Mouse (Mus musculus) lung, postnatal 10 days (tissue): ENCODE measurements around the gene Akap6.
"Not testable (repeated sequence)": the region's sequence is repeated elsewhere in the genome, so short reads cannot be mapped to it uniquely, and the experiment has no call there.

Experiments
- DNase-seq: peaks from one replicate; pipeline ENCODE4 v3.0.0; 2021

The Akap6 gene

DNA sequence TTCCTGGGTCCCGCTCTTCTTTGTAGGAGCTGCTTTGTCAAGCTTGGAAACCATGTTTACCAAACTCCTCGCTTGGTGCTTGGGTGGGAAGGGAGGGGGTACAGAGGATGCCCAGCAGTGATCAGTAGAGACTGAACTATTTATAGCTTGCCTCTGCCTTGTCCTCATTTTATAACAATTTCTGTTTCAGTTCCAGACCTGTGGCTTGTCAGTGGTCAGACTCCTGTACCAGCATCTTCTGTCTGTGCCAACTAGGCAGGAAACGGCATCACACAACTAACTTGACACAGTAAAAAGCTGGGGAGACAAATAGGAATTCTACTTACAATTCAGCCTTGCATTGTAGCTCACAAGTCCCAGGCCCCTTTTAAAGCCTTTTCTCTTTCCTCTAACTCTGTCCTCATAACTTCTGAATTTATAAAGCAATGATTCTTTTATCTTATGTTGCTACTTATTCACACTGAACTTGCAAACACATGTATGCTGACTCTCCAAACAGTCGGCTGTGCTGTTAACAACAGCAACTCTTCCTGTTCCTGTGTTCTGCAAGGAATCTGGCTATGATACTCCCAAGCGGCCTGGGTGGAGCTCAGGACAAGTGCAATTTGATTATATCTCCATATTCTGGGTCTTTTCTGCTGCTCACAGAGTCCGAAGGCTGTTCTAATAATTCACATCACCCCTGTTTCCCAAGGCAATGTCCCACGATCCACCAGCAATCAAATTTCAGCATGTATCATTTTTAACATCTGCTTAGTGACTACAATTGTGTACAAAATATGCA lies 12.9 kb downstream of the Akap6 start:
- DNase-seq: no peak

DNA sequence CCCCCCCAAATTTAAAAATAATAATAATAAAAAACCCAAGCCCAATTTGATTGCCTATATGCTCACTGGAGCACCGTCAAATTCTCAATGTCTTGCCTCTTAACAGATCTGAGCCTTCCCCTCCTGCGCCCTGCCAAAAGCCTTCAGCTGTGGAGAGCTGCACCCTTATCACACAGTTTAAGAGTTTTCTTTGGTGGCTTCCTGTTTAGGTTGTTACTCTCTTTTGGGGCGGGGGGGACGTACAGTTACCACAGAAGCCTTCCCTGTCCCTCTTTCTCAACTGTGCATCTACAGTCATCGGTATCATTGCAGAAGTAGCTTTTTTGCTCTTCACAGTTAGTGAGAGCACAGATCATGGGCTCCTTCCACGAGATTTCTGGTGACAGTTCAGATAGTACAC lies 19.2 kb downstream of the Akap6 start:
- DNase-seq: no peak

DNA sequence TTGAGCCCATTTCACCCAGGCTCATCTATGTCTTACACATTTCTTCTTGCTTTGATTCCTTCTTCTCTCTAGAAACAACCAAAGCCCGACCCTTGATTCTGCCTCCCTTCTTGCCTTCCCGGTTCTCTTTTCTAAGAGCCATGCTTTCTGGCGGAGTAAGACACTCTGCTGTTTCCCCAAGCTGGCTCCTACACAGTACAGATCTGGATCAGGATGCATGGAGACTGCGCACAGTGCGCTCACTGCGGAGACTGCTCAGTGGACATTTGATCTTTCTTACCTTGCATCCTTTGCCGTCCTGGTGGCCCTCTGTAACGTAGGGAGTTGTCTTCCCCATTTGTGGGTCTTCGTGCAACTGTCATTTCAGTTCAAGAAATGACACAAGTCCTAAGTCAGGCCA lies 20.0 kb downstream of the Akap6 start:
- no peak for DNase-seq

DNA sequence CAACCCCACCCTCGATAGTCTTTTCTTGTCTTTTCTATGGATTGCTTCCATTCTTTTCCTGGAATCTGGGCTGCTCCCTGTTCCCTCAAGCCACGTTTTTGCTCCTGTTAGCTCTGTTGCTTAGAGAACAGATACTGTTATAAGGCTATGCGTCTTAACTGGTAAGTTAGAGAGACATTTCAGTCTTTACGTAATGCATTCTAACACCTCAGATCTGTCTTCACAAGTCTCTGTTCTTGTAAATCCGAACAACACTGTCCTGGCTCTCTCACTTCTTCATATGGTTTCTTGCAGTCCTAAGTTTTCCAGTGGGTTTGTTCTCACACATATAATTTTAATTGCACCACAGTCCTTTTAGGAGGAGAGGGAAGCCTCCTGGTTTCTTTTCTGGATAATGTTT lies 20.5 kb downstream of the Akap6 start:
- no peak for DNase-seq

DNA sequence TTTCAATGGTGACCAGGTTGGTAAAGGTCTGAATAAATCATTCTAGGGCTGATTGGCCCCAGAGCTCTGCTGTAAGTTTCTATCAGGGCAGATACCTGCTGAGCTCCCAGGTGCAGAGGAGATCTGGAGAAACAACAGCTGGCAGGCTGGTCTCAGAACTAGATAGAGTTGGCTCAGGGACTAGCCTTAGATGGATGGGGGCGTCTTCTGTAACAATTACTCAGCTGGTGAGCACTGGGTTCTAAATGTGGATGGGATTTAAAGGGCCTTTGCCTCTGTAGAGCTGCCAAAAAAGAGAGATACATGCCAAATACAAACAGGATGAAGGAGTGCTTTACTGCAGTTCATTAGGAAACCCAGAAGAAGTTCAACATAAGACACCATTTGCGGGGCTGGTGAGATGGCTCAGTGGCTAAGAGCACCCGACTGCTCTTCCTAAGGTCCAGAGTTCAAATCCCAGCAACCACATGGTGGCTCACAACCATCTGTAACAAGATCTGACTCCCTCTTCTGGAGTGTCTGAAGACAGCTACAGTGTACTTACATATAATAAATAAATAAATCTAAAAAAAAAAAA lies 24.9 kb downstream of the Akap6 start:
- DNase-seq: not testable (repeated sequence)

DNA sequence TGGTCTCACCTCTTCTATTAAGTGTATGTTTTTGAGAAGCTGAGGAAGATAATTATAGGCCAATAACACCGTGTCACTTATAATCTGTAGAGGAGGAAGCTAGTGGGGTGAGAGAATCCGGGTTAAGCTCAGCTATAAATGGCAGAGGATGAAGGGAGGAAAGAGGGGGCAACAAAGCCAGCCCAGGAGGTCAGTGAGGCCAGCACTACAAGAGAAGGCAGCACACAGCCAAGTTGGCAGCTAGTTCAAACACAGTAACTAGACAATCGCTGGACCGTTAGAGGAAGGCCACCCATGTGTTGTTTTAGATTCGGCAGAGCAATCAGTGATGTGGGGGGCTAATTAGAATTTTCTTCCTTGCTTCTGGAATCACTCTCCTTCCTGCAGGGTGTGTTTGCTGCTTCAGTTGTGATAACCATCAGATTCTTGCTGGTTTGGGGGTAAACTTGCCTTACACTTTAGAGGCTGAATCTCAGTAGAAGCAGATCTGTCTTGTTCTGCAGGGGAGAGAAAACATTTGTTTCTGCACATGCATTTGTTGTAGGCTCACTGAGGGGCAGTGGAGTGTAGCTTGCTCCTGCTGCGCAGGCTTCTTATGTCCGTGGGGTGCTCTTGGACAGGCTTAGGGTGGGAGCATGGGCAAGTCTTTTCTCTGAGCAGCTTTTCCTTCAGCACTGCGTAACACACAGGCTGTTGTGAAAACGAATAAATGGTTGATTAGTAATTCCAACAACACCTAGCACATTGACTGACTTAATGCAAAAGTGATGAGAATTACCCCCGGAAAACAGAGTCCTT lies 27.4 kb downstream of the Akap6 start:
- no peak for DNase-seq

DNA sequence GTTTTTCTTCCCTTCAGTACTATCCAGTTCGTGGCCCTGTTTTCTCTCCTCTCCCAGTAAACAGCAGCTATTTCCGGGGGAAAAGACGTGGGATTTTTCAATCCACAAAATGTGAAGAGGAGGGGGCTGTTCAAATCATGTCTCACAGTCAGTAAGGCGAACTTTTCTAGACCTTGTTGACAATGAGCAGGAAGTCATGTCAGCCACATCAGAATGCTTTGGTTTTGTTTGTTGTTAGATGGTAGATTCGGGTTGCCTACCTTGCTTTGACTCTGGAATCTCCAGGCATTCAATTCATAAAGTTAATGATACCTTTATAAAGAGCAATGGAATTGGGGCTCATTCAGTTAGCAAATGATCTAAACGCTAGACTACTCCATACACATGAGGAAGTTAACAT lies 30.2 kb downstream of the Akap6 start:
- DNase-seq: no peak

DNA sequence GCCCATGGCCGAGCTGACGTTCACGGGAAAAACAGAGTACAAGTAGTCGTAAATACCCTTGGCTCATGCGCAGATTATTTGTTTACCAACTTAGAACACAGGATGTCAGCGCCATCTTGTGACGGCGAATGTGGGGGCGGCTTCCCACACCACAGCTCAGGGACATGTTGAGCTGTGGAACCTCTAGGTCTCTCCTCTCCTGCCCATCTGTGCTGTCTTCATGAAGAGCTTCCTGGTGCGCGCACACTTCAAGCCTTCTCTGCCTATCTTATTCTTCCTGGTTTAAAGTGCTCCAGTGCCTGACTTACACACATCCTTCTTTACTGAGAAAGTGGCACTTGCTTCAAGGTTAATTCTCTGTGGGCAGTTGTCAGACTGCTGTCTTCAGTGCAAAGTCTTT lies 36.0 kb downstream of the Akap6 start:
- DNase-seq: not testable (repeated sequence)

DNA sequence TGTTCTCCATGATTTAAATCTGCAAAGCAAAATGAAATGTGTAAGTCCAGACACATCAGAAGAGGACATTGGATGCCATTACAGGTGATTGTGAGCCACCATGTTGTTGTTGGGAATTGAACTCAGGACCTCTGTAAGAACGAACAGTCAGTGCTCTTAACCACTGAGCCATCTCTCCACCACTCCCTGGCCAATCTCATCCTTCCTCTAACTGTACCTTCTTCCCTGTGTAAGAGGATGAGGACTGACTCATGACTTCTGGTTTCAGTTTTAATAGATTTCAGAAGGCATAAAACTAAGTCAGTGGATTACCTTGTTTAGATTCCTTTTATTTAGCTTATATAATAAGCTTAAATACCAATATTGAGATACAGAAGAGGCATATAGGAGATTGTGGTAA lies 38.0 kb downstream of the Akap6 start:
- no peak for DNase-seq

DNA sequence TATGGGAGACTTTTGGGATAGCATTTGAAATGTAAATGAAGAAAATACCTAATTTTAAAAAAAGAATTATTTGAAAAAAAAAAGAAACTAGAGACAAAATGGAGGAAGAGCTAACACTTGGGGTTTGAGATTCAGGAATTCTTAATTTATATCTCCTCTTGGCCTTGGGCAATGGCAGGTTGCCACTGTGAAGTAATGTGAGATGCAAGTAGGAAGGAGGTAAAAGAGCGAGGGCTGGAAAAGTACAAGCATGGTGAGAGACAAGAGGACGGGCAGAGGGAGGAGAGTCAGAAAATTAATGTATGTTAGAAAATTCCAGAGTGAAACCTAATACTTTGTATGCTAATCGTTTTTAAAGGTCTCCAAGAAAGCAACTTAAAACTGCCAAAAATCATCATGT lies 40.1 kb downstream of the Akap6 start:
- no peak for DNase-seq

DNA sequence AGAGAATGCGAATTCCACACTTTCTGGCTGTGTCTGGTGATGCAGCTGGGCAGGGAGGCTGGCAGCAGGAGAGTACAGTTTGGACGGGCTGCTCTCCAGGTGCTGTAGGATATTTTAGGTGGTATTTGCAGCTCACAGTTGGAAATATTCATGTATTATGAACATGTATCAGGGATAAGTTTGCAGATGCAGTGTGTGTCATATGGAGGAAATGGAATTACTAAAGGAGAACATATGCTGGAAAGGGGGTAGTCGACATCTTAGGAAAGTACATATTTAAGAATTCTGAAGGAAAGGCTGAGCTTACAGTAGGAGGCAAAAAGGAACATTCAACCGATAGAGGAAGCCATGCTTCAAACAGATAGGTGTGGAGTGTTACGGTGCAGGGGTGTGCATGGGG lies 42.6 kb downstream of the Akap6 start:
- DNase-seq: no peak

DNA sequence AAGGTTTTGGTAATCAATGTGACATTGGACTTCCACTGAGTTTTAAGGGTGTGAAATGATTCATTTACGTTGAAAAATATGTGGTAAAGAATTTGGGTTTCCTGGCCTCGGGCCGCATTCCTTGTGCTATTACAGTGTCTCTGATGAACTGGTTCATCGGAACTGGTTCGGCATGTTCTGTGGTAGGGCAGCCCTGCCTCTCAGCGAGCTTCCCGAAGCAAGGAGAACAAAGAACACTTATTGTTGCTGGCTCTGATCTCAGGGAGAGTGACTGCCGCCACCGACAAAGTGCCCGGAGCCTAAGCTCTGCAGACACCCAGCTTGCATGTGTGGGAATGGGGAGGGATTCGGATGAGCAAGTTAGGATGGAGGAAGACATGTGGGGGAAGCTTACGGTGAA lies 50.8 kb downstream of the Akap6 start:
- DNase-seq: no peak

DNA sequence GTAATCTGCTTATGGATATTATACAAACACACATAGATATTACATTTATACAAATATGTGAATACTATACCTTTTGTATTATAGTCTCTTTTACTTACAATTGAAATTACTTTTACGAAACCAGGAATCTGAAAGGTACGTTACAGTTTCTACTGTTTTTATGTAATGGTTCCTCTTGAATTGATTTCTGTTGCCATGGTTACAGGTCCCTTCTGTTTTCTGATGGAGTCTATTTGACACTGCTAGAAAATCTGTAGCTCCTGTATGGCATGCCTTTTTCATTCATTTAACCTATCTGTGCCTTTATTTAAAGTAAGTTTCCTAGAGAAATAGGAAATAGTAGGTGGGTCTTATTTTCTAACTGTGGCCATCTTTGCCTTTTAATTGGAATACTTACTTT lies 56.5 kb downstream of the Akap6 start:
- DNase-seq: no peak

DNA sequence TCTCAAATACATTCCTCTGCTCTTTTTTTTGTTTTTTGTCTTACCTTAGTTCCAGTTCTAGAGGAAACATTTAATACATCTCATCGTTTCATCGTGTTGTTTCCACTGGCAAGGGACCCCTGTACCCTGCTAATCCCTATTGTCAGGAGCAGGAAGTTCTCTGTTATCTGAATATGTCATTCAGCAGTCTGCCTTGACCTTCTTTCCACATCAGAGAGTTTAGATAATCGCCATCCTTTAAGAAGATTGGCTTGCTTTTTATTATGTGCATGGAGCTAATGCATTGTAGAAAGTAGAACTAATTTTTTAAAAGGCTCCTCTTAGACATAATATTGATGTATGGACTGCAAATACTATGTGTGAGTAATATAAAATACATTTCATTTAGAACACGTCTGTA lies 58.7 kb downstream of the Akap6 start:
- DNase-seq: no peak

DNA sequence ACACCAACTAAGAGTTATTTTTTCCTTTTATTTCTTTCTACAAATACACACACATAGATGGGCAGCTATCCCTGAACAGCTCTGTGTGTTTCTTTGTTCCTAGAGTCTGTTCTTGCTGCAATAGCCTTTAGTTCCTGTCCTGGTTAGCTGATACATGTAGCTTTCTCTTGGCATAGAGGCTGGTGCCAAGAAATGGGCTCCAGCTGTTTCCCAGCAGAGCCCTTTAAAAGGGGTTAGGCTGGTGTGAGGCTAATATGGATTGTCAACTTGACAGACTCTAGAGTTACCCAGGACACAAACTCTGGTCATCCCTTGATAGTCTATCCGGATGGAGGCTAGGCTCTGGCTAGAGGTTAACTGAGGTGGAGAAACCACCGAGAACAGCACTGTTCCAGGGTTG lies 64.9 kb downstream of the Akap6 start:
- no peak for DNase-seq

DNA sequence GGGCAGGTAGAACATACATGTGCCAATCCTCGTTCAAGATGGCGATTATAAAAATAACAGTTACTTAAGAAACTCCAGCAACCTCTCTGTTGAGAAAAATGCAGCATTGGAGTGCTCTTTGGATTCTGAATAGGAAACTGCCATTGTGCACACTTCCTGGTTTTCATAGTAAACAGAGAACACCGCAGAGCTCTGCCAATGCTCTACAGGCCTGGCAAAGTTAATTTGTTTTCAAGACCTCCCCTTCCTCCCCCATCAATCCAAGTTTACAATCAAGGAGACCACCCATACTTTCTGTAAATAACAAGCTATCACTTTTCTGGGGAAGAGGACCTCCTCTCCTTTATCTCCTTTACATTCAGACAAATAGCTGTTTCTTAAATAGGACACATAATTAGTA lies 65.6 kb downstream of the Akap6 start:
- DNase-seq: no peak

DNA sequence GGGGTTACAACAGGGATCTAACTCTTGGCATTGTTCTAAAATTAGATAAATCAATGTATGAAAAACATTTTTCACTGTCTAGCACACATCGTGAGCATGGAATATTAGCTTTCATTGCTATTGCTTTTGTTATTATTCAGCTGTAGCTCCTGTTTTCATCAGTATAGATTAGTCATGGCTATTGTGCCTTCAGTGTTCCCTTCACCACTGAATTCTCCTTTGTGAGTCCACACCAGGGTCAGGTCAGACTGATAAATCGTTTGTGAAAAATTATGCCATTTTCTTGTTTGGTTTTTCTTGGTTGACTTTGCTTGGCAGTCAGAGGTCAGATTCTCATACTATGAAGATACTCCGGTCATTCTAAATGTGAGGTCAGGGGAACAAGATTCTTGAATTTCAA lies 70.4 kb downstream of the Akap6 start:
- no peak for DNase-seq

DNA sequence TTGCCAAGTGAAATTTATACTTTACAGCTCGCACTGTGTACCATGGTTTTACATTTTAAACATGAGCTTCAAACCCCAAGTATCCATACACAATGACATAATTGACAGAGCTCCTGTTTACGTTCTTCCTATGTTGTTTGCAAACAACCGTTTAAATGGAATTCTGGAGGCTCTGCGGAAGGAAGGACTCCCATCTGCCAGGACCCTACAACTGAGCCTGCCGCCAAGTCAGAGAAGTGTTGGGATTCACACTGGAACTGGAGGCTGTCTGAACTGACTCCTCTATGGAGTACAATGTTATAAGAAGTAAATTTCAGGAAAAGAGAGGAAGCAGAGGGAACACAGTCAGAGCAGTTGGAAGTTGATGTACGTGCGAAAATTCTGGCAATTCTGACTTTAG lies 72.7 kb downstream of the Akap6 start:
- peak; percentile 9 for DNase-seq

DNA sequence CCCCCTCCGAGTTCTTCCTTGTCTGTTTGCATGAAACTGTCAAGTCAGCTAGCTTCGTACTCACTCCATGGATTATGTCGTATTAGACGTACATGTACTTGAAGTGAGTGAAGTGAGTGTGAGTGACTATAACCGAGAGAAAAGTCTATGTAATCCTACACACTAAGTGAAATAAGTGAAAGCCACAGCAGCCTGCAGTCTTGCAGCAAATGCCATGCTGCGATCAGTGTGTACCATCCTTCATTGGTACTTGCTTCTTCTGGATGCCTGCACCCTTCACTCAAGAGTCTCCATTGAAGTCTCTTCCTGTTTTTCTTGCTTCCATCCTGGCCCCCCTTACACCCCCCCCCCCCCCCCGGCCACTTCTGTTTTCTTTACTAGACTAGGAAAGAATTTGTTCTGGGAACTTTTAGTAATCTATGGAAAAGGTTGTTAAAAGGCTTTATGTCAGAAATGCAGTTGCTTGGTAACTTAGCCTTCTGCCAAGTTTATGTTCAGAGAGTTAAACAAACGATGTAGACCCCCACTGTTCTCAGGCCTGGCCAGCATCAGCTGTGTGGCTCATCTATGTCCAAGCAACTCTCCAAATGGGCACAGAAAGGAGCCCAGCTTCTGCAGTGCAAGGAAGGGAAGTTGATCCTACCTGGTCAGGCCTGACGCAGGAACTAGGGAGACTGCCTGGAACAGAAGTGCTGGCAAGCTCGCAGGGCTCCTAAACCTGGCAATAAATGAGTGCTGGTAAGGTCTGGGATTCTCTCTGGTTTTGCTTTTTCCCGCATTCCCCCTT lies 73.5 kb downstream of the Akap6 start:
- no peak for DNase-seq

DNA sequence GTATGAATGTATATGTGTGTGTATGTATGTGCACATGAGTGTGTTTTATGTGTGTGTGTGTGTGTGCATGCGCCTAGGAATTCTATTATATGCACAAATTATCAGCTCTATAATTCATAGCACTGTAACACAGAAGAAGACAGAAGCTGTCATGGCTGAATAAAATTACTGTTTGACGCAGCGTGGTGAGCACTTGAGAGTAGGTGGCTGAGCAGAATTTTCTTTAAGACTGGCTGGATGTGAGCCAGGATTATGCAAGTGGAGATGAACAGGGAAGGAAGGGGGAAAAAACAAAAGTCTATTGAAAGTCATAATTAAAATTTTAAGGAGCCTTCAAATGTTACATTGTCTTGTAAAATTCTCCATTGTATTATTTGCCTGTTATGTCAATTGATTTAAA lies 74.7 kb downstream of the Akap6 start:
- DNase-seq: no peak

DNA sequence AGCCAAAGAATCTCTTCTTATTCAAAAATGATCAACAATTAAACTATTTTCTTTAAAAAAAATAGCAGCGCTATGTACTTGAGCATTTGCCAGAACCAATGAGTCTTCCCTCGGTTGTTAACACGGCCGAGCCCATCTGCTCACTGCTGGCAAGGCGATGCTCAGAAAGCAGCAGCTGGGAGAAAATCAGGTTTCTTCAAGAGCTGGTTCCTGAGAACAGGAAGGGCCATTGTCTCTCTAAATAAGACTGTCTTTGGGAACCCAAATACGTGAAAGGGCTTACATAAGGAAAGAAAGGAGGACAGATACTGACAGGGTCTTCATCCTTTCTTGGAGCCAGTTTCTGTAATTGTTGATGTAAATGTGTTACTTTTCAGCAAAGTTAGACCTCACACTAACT lies 75.2 kb downstream of the Akap6 start:
- DNase-seq: no peak

DNA sequence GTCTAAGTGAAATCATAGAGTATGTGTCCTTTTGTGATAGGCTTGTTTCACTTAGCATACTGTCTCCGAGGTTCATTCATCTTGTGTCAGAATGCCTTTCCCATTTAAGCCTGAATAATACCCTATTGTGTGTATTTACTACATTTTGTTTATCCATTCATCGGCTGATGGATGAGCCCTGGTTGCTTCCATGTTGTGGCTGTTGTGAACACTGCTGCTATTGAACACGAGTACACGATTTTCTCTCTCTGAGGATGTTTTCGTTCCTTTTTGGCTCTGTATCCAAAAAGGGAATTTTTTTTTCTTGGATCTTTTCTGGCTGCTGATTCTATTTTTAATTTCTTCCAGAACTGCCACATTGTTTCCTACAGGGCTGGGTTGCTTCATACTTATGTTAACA lies 81.0 kb downstream of the Akap6 start:
- DNase-seq: no peak

DNA sequence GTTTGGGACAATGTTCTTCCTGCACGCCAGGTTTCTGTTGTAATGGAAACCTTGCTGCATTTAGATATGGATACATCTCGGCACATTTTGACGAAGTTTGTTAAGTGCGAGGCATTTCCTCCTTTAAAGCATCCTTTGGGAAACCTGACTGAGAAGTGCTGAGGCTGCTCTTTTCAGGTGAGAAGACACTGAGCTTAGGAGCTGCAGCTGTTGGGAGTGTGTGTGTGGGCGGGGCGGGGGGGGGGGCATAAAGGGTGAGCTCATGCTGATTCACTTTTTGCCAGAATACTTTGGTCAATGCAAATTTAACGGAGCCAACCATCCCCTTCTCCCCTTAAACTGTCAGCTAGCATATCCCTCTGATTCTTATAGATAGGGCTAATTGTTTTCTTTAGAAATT lies 81.9 kb downstream of the Akap6 start:
- DNase-seq: no peak
